Mouse (Mus musculus): ENCODE results near the gene Inpp5b. TPM values are rescaled to one million over a fixed set of nuclear protein-coding genes. Genes with fewer than 3 reads are reported as not detected.
"Not testable (repeated sequence)": the region's sequence is repeated elsewhere in the genome, so short reads cannot be mapped to it uniquely, and the experiment has no call there.

Inpp5b gene
- polyA plus RNA-seq, 1 experiment from 2014 or later, result 25.7 TPM

- WGBS, result 4% methylated on average over 6 of the region's 6 CpGs
- Histone ChIP-seq H3K27me3 (ENCODE audit: low read depth, poor library complexity, severe bottlenecking) (peaks cover 49% of the 10 kb centered on the region), H3K4me3 (peak overlapping the region; percentile 38), H3K9me3 (replicated peaks) (no peaks in the 10 kb centered on the region), H3K36me3 (peaks cover 22% of the 10 kb centered on the region), H3K4me1 (peaks cover 82% of the 10 kb centered on the region), H3K27ac (replicated peaks) (peak overlapping the region; percentile 89)
- peak; percentile 54 for DNase-seq (ENCODE audit: low spot score)
Measured at GRCm38 (mm10) chr4:124703881-124704796, 37.5 kb upstream of the Inpp5b start.

GRCm38 (mm10) chr4:124704797-124705474 is 36.7 kb upstream of the Inpp5b start:
- Histone ChIP-seq H3K36me3 (peaks cover 22% of the 10 kb centered on the region), H3K4me1 (peaks cover 82% of the 10 kb centered on the region), H3K9me3 (replicated peaks) (no peaks in the 10 kb centered on the region), H3K27me3 (ENCODE audit: low read depth, poor library complexity, severe bottlenecking) (peaks cover 50% of the 10 kb centered on the region), H3K4me3 (peak overlapping the region; percentile 38), H3K27ac (replicated peaks) (peak overlapping the region; percentile 89)
- WGBS, result 25% methylated on average over 11 of the region's 11 CpGs
- DNase-seq (ENCODE audit: low spot score), result peak; percentile 42

GRCm38 (mm10) chr4:124705661-124706269 is 35.9 kb upstream of the Inpp5b start:
- Histone ChIP-seq H3K4me3 (no peak overlapping the region), H3K27me3 (ENCODE audit: low read depth, poor library complexity, severe bottlenecking) (peaks cover 50% of the 10 kb centered on the region), H3K9me3 (replicated peaks) (no peaks in the 10 kb centered on the region), H3K27ac (replicated peaks) (peak overlapping the region; percentile 89), H3K36me3 (peaks cover 22% of the 10 kb centered on the region), H3K4me1 (peaks cover 82% of the 10 kb centered on the region)
- DNase-seq (ENCODE audit: low spot score), result no peak
- 90% methylated on average over 23 of the region's 23 CpGs for whole genome bisulfite sequencing

- H3K4me3 ChIP-seq; DNase-seq (ENCODE audit: low spot score); H3K9me3 ChIP-seq (replicated peaks): not testable (repeated sequence)
- H3K36me3 ChIP-seq, result peaks cover 22% of the 10 kb centered on the region
- WGBS, result 85% methylated on average over 25 of the region's 25 CpGs
- H3K27ac ChIP-seq (replicated peaks), result 0 out of 2 replicates have a peak overlapping the region, but pooled peaks have one; percentile 17
- peaks cover 41% of the 10 kb centered on the region for H3K27me3 ChIP-seq (ENCODE audit: low read depth, poor library complexity, severe bottlenecking)
- peaks cover 66% of the 10 kb centered on the region for H3K4me1 ChIP-seq
Measured at GRCm38 (mm10) chr4:124707381-124708199, 34.1 kb upstream of the Inpp5b start.

- not testable (repeated sequence) for H3K9me3 ChIP-seq (replicated peaks); DNase-seq (ENCODE audit: low spot score); H3K4me3 ChIP-seq
- Histone ChIP-seq H3K27me3 (ENCODE audit: low read depth, poor library complexity, severe bottlenecking) (peaks cover 41% of the 10 kb centered on the region), H3K27ac (replicated peaks) (peak overlapping the region; percentile 86), H3K4me1 (peaks cover 64% of the 10 kb centered on the region), H3K36me3 (peaks cover 22% of the 10 kb centered on the region)
- WGBS, result 17% methylated on average over 1 of the region's 1 CpGs
Measured at GRCm38 (mm10) chr4:124708200-124708517, 33.5 kb upstream of the Inpp5b start.

GRCm38 (mm10) chr4:124708518-124709477 is 32.9 kb upstream of the Inpp5b start:
- H3K4me3 ChIP-seq, result peak overlapping the region; percentile 50
- no peaks in the 10 kb centered on the region for H3K9me3 ChIP-seq (replicated peaks)
- peaks cover 36% of the 10 kb centered on the region for H3K27me3 ChIP-seq (ENCODE audit: low read depth, poor library complexity, severe bottlenecking)
- peak overlapping the region; percentile 86 for H3K27ac ChIP-seq (replicated peaks)
- peaks cover 58% of the 10 kb centered on the region for H3K4me1 ChIP-seq
- WGBS, result 1% methylated on average over 41 of the region's 41 CpGs
- peaks cover 22% of the 10 kb centered on the region for H3K36me3 ChIP-seq
- peak; percentile 85 for DNase-seq (ENCODE audit: low spot score)

GRCm38 (mm10) chr4:124709961-124710446 is 31.6 kb upstream of the Inpp5b start:
- peaks cover 22% of the 10 kb centered on the region for H3K36me3 ChIP-seq
- H3K27me3 ChIP-seq (ENCODE audit: low read depth, poor library complexity, severe bottlenecking), result peaks cover 28% of the 10 kb centered on the region
- 4% methylated on average over 18 of the region's 18 CpGs for WGBS
- peak; percentile 64 for DNase-seq (ENCODE audit: low spot score)
- peak overlapping the region; percentile 86 for H3K27ac ChIP-seq (replicated peaks)
- peaks cover 51% of the 10 kb centered on the region for H3K4me1 ChIP-seq
- H3K9me3 ChIP-seq (replicated peaks), result no peaks in the 10 kb centered on the region
- H3K4me3 ChIP-seq, result peak overlapping the region; percentile 50

GRCm38 (mm10) chr4:124710776-124711291 is 30.8 kb upstream of the Inpp5b start:
- Histone ChIP-seq H3K4me1 (peaks cover 50% of the 10 kb centered on the region), H3K36me3 (peaks cover 21% of the 10 kb centered on the region), H3K27ac (replicated peaks) (no peak overlapping the region), H3K27me3 (ENCODE audit: low read depth, poor library complexity, severe bottlenecking) (peaks cover 26% of the 10 kb centered on the region), H3K9me3 (replicated peaks) (no peaks in the 10 kb centered on the region), H3K4me3 (no peak overlapping the region)
- peak; percentile 49 for DNase-seq (ENCODE audit: low spot score)
- 15% methylated on average over 5 of the region's 5 CpGs for WGBS

GRCm38 (mm10) chr4:124712618-124713017 is 29.0 kb upstream of the Inpp5b start:
- Histone ChIP-seq H3K4me1 (peaks cover 47% of the 10 kb centered on the region), H3K27me3 (ENCODE audit: low read depth, poor library complexity, severe bottlenecking) (peaks cover 12% of the 10 kb centered on the region), H3K4me3 (no peak overlapping the region), H3K36me3 (peaks cover 23% of the 10 kb centered on the region), H3K9me3 (replicated peaks) (no peaks in the 10 kb centered on the region), H3K27ac (replicated peaks) (no peak overlapping the region)
- no peak for DNase-seq (ENCODE audit: low spot score)
- 87% methylated on average over 6 of the region's 6 CpGs for WGBS

GRCm38 (mm10) chr4:124713850-124714249 is 27.8 kb upstream of the Inpp5b start:
- H3K36me3 ChIP-seq, result peaks cover 33% of the 10 kb centered on the region
- WGBS, result 71% methylated on average over 5 of the region's 5 CpGs
- H3K4me3 ChIP-seq; H3K9me3 ChIP-seq (replicated peaks); H3K27me3 ChIP-seq (ENCODE audit: low read depth, poor library complexity, severe bottlenecking); H3K27ac ChIP-seq (replicated peaks); DNase-seq (ENCODE audit: low spot score): not testable (repeated sequence)
- peaks cover 38% of the 10 kb centered on the region for H3K4me1 ChIP-seq
